Mouse (Mus musculus): ENCODE results near the gene Pdgfa. TPM values are rescaled to one million over a fixed set of nuclear protein-coding genes. Genes with fewer than 3 reads are reported as not detected.
A peak's percentile ranks its signal among the peaks of the same experiment; 100 is the strongest.

Gene Pdgfa
- polyA plus RNA-seq, 1 experiment from 2014 or later = 58.7 TPM

GRCm38 (mm10) chr5:139015097-139015496 is 17.9 kb upstream of the Pdgfa start:
- peak; percentile 41; the same call in 1 of the 2 replicates for ATAC-seq (ENCODE audit: insufficient read depth, low FRiP score, low read depth)
- Histone ChIP-seq H3K27me3 (replicated peaks) (no peaks in the 10 kb centered on the region), H3K4me3 (replicated peaks) (no peak overlapping the region), H3K27ac (no peak overlapping the region), H3K4me2 (no peak overlapping the region), H3K9me3 (no peaks in the 10 kb centered on the region), H3K36me3 (no peaks in the 10 kb centered on the region), H3K4me1 (no peaks in the 10 kb centered on the region), H3K9ac (no peak overlapping the region)
- 49% methylated on average over 3 of the region's 3 CpGs for WGBS

- Histone ChIP-seq H3K9me3 (no peaks in the 10 kb centered on the region), H3K27me3 (replicated peaks) (no peaks in the 10 kb centered on the region; the same call in 1 of the 2 replicates), H3K4me1 (no peaks in the 10 kb centered on the region), H3K36me3 (no peaks in the 10 kb centered on the region), H3K27ac (no peak overlapping the region), H3K4me3 (replicated peaks) (no peak overlapping the region), H3K4me2 (no peak overlapping the region), H3K9ac (no peak overlapping the region)
- ATAC-seq (ENCODE audit: insufficient read depth, low FRiP score, low read depth) = no peak
- WGBS = 66% methylated on average over 2 of the region's 2 CpGs
Measured at GRCm38 (mm10) chr5:139010649-139011048, 13.5 kb upstream of the Pdgfa start.

- Histone ChIP-seq H3K27ac (no peak overlapping the region), H3K27me3 (replicated peaks) (no peaks in the 10 kb centered on the region; the same call in 1 of the 2 replicates), H3K9ac (no peak overlapping the region), H3K4me2 (no peak overlapping the region), H3K9me3 (no peaks in the 10 kb centered on the region), H3K36me3 (no peaks in the 10 kb centered on the region), H3K4me1 (no peaks in the 10 kb centered on the region), H3K4me3 (replicated peaks) (no peak overlapping the region)
- ATAC-seq (ENCODE audit: insufficient read depth, low FRiP score, low read depth) = 0 out of 2 replicates have a peak, but pooled peaks have one; percentile 31
- WGBS = 43% methylated on average over 4 of the region's 4 CpGs
Measured at GRCm38 (mm10) chr5:139007141-139007775, 10.1 kb upstream of the Pdgfa start.

- no peak for ATAC-seq (ENCODE audit: insufficient read depth, low FRiP score, low read depth)
- H3K9ac ChIP-seq = no peak overlapping the region
Measured at GRCm38 (mm10) chr5:139004588-139004987, 7.4 kb upstream of the Pdgfa start.

DNA sequence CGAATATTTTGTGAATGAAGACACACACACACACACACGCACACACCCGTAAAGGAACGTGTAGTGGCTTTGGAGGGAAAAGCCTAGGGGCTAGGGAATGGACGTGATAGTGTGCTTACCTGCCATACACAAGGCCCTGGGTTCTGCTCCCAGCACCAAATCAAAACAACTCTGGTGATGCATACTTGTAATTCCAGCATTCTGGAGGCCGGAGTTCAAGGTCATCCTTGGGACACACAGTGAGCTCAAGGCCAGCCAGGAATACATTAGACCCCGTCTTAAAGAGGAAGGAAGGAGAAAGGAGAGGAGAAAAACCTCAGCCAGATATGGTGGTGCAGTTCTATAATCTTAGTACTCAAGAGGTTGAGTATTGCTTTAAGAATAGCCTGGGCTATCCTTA is 2.5 kb upstream of the Pdgfa start:
- 72% methylated on average over 7 of the region's 7 CpGs for whole genome bisulfite sequencing
- H3K4me1 ChIP-seq = peaks cover 38% of the 10 kb centered on the region
- no peak for ATAC-seq (ENCODE audit: insufficient read depth, low FRiP score, low read depth)
- H3K9ac ChIP-seq = no peak overlapping the region
- H3K36me3 ChIP-seq = no peaks in the 10 kb centered on the region
- peaks cover 26% of the 10 kb centered on the region for H3K27me3 ChIP-seq (replicated peaks)
- H3K9me3 ChIP-seq = no peaks in the 10 kb centered on the region
- H3K4me3 ChIP-seq (replicated peaks) = no peak overlapping the region
- H3K27ac ChIP-seq = no peak overlapping the region
- no peak overlapping the region for H3K4me2 ChIP-seq

More at GRCm38 (mm10) chr5:139004588-139004987, 7.4 kb upstream of the Pdgfa start:
- no peak overlapping the region for H3K4me3 ChIP-seq (replicated peaks)
- H3K27me3 ChIP-seq (replicated peaks) = no peaks in the 10 kb centered on the region; the same call in 1 of the 2 replicates
- H3K36me3 ChIP-seq = no peaks in the 10 kb centered on the region
- no peak overlapping the region for H3K27ac ChIP-seq
- no peak overlapping the region for H3K4me2 ChIP-seq
- 81% methylated on average over 6 of the region's 6 CpGs for WGBS
- no peaks in the 10 kb centered on the region for H3K4me1 ChIP-seq
- no peaks in the 10 kb centered on the region for H3K9me3 ChIP-seq

DNA sequence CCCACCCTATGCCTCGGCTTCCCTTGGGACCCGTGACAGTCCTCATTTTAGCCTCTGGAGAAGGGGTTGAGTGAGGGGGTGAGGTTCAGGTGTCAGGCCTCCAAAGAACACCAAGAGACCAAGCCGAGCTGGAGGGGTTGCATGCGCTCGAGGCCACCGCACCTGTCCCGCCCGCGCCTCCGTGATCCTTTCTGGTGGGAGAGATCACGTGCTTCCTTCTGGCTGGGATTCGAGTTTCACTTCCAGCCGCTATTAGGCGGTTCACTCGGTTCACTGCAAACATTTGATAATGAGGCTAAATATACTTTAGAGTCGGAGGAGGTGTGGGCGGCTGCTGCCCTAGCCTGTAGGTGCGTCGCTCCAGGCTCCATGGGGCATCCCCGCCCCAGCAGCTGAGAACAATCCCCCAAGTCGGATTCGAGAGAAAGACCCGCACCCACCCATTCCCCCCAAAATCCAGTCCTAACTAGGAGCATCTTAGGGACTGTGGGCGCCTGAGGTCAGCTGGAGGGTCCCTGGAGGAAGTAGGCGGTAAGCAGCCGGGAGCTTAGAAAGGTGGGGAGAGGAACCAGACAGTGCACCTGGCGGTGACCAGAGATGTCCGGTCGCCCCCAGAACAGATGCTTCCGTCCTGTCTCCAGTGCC is 888 bp upstream of the Pdgfa start:
- peak overlapping the region; percentile 65; the same call in 1 of the 2 replicates for H3K27ac ChIP-seq
- ATAC-seq (ENCODE audit: insufficient read depth, low FRiP score, low read depth) = peak; percentile 33

DNA sequence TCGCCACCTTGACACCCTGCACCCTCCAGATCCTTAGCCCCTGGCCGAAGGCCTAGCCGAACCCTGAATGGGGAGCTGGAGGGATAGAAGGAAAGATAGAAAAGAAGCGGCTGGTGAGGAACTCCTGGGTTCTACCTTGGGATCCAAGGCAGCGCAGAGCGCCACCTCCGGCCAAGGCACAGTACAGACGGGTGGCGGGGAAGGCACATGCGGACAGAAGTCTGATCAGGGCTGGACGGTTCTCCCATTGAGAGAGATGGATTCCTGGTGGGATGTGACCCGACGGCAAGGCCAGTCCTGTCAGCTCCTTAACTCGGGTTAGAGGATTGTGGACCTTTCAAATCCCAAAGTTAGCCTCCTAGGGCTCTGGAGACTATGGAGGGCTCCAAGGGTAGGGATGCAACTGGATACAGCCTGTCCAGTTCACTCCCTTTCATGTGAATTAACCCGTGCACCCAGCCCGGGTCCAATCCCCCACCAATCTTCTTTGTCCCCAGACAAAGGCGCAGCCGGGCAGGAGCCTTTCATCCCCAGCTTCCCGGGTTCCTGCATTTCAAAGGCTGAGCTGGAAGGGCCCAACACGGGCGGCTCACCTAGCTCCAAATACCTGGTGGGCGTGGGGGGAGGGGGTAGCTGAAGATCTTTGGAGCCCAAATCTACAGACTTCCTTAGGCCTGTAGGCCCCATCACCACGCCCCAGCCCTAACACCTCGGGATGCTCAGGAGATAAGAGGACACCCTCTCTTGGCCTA is 672 bp downstream of the Pdgfa start:
- no peaks in the 10 kb centered on the region for H3K36me3 ChIP-seq
- ATAC-seq (ENCODE audit: insufficient read depth, low FRiP score, low read depth) = no peak
- H3K4me2 ChIP-seq = peak overlapping the region; percentile 91
- peaks cover 55% of the 10 kb centered on the region for H3K4me1 ChIP-seq
- H3K9me3 ChIP-seq = no peaks in the 10 kb centered on the region
- H3K27me3 ChIP-seq (replicated peaks) = peaks cover 36% of the 10 kb centered on the region
- peak overlapping the region; percentile 76 for H3K4me3 ChIP-seq (replicated peaks)
- WGBS = 17% methylated on average over 24 of the region's 24 CpGs
- H3K9ac ChIP-seq = no peak overlapping the region
- H3K27ac ChIP-seq = peak overlapping the region; percentile 96; the same call in 1 of the 2 replicates

More for the DNA sequence above, 888 bp upstream of the Pdgfa start:
- Histone ChIP-seq H3K9ac (no peak overlapping the region), H3K27me3 (replicated peaks) (peaks cover 26% of the 10 kb centered on the region), H3K4me3 (replicated peaks) (peak overlapping the region; percentile 76), H3K4me2 (peak overlapping the region; percentile 91), H3K4me1 (peaks cover 48% of the 10 kb centered on the region), H3K9me3 (no peaks in the 10 kb centered on the region), H3K36me3 (no peaks in the 10 kb centered on the region)
- 2% methylated on average over 30 of the region's 30 CpGs for WGBS

- no peaks in the 10 kb centered on the region for H3K36me3 ChIP-seq
- under 1% methylated on average over 37 of the region's 52 CpGs for WGBS
- H3K9ac ChIP-seq = peak overlapping the region; percentile 75
- H3K4me1 ChIP-seq = peaks cover 55% of the 10 kb centered on the region
- H3K4me3 ChIP-seq (replicated peaks) = peak overlapping the region; percentile 76
- H3K9me3 ChIP-seq = no peaks in the 10 kb centered on the region
- ATAC-seq (ENCODE audit: insufficient read depth, low FRiP score, low read depth) = peak; percentile 51; the same call in 1 of the 2 replicates
- peaks cover 36% of the 10 kb centered on the region for H3K27me3 ChIP-seq (replicated peaks)
- H3K27ac ChIP-seq = peak overlapping the region; percentile 96
- peak overlapping the region; percentile 91 for H3K4me2 ChIP-seq
Measured at GRCm38 (mm10) chr5:138995721-138996311, 1.4 kb downstream of the Pdgfa start.

GRCm38 (mm10) chr5:138994786-138995720 is 2.1 kb downstream of the Pdgfa start:
- H3K4me1 ChIP-seq = peaks cover 57% of the 10 kb centered on the region
- WGBS = under 1% methylated on average over 120 of the region's 127 CpGs
- H3K27ac ChIP-seq = peak overlapping the region; percentile 96
- peak; percentile 55 for ATAC-seq (ENCODE audit: insufficient read depth, low FRiP score, low read depth)
- H3K27me3 ChIP-seq (replicated peaks) = peaks cover 36% of the 10 kb centered on the region
- H3K9ac ChIP-seq = peak overlapping the region; percentile 75
- no peaks in the 10 kb centered on the region for H3K9me3 ChIP-seq
- H3K4me2 ChIP-seq = peak overlapping the region; percentile 91
- no peaks in the 10 kb centered on the region for H3K36me3 ChIP-seq
- H3K4me3 ChIP-seq (replicated peaks) = peak overlapping the region; percentile 76

- Histone ChIP-seq H3K27ac (peak overlapping the region; percentile 96), H3K4me3 (replicated peaks) (peak overlapping the region; percentile 76), H3K4me2 (peak overlapping the region; percentile 91), H3K4me1 (peaks cover 58% of the 10 kb centered on the region), H3K36me3 (no peaks in the 10 kb centered on the region), H3K9me3 (no peaks in the 10 kb centered on the region), H3K9ac (peak overlapping the region; percentile 75), H3K27me3 (replicated peaks) (peaks cover 34% of the 10 kb centered on the region)
- under 1% methylated on average over 48 of the region's 48 CpGs for WGBS
- peak; percentile 36 for ATAC-seq (ENCODE audit: insufficient read depth, low FRiP score, low read depth)
Measured at GRCm38 (mm10) chr5:138994108-138994785, 2.9 kb downstream of the Pdgfa start.
